Comparison of ENCODE assay signal across 28 mouse cellular contexts in genomic region chr4:103085237-103085636, GRCm38 (mm10). TPM values are rescaled to one million over a fixed set of nuclear protein-coding genes. Genes with fewer than 3 reads are reported as not detected.
DNase-seq lines count a peak whose midpoint lies in the region; ATAC-seq and TF ChIP-seq lines count a peak whose summit lies in the region.
"Had no signal": no experiment of that assay in that cellular context is flagged by ENCODE, and none has a peak within 500 bp of the region (broad histone marks: within the 10 kb centered on the region; RNA-seq: fewer than 3 reads in every experiment).

No protein-coding gene starts in this region.

- no peaks in the 10 kb centered on the region for H3K36me3 ChIP-seq in liver, embryonic 14.5 days (replicated peaks; ENCODE audit: control insufficient read depth, insufficient read depth, low read depth)
- no peaks in the 10 kb centered on the region for H3K36me3 ChIP-seq in liver, embryonic 11.5 days (ENCODE audit: control insufficient read depth, insufficient read depth, low read length)
- H3K36me3 ChIP-seq in E14TG2a.4 (ENCODE audit: insufficient read depth, low read length) (no peaks in the 10 kb centered on the region), MEL (ENCODE audit: control insufficient read depth in 1 of 2, insufficient read depth in 2 of 2, low read length in 2 of 2) (no peaks in the 10 kb centered on the region)
- H3K36me3 ChIP-seq: limb, embryonic 10.5 days; lung, embryonic 15.5 days had no signal

- peak; percentile 18; the same call in 1 of the 2 replicates for TF ChIP-seq RAD21 in MEL (IDR thresholded peaks at IDR 0.05; ENCODE audit: low read depth, low read length)

- no peak overlapping the region for H3K4me3 ChIP-seq in liver, embryonic 14.5 days (ENCODE audit: insufficient read depth in 1 of 2, low read depth in 2 of 2, low read length in 2 of 2)
- H3K4me3 ChIP-seq in liver, embryonic 11.5 days (ENCODE audit: low read depth, low read length): no peak overlapping the region
- H3K4me3 ChIP-seq in E14TG2a.4 (replicated peaks; ENCODE audit: low read length) (no peak overlapping the region), MEL (ENCODE audit: control insufficient read depth in 1 of 2, insufficient read depth in 1 of 2, low read depth in 2 of 2, low read length in 2 of 2) (no peak overlapping the region)
- H3K4me3 ChIP-seq: hindbrain, embryonic 10.5 days; left cerebral cortex, adult 2 months; limb, embryonic 10.5 days; lung, embryonic 15.5 days had no signal

- H3K27me3 ChIP-seq in liver, embryonic 14.5 days (ENCODE audit: control insufficient read depth, insufficient read depth, low read length): no peaks in the 10 kb centered on the region
- no peaks in the 10 kb centered on the region for H3K27me3 ChIP-seq in liver, embryonic 11.5 days (replicated peaks; ENCODE audit: control insufficient read depth, insufficient read depth, low read length)
- H3K27me3 ChIP-seq in E14TG2a.4 (ENCODE audit: insufficient read depth, low read length): 0 out of 2 replicates have a peak, but pooled peaks cover 2% of the 10 kb centered on the region
- H3K27me3 ChIP-seq in MEL (ENCODE audit: control insufficient read depth in 1 of 2, insufficient read depth in 2 of 2, low read length in 2 of 2): no peaks in the 10 kb centered on the region
- H3K27me3 ChIP-seq: lung, embryonic 15.5 days had no signal

- no peak for TF ChIP-seq POLR2A in MEL (IDR thresholded peaks at IDR 0.05; ENCODE audit: control insufficient read depth in 1 of 2, insufficient read depth in 1 of 2, low read depth in 1 of 2, low read length in 2 of 2, poor library complexity in 1 of 2)

- ATAC-seq in liver, embryonic 14.5 days (ENCODE audit: insufficient read depth): no peak
- no peak for ATAC-seq in liver, embryonic 11.5 days (replicated peaks; ENCODE audit: low FRiP score)
- ATAC-seq in frontal cortex, adult (ENCODE audit: low TSS enrichment): no peak
- ATAC-seq: hindbrain, postnatal 0 days had no signal

- peak; percentile 48 for TF ChIP-seq CTCF in liver, embryonic 14.5 days (IDR thresholded peaks at IDR 0.05; ENCODE audit: low read depth)
- TF ChIP-seq CTCF in E14TG2a.4 (conservative IDR thresholded peaks at IDR 0.05; ENCODE audit: low read length): peak; percentile 86
- TF ChIP-seq CTCF in MEL (IDR thresholded peaks at IDR 0.05 in 2 of 3, conservative IDR thresholded peaks at IDR 0.05 in 1 of 3; ENCODE audit: control insufficient read depth in 1 of 3, insufficient read depth in 1 of 3, low read depth in 2 of 3, low read length in 3 of 3, poor library complexity in 1 of 3, severe bottlenecking in 1 of 3): peak; percentile 25 to 29 (median 29); a peak in 4 of 6 replicates

- 76% methylated on average over 5 of the region's 5 CpGs for WGBS in liver, embryonic 14.5 days (ENCODE audit: insufficient replicate concordance)
- 84% methylated on average over 5 of the region's 5 CpGs for WGBS in liver, embryonic 11.5 days

- H3K4me2 ChIP-seq in liver, embryonic 14.5 days (ENCODE audit: low read depth): no peak overlapping the region
- H3K4me2 ChIP-seq in liver, embryonic 11.5 days: no peak overlapping the region
- H3K4me2 ChIP-seq: lung, embryonic 15.5 days had no signal

- no peaks in the 10 kb centered on the region for H3K9me3 ChIP-seq in liver, embryonic 14.5 days (ENCODE audit: control insufficient read depth, low read length)
- no peaks in the 10 kb centered on the region for H3K9me3 ChIP-seq in liver, embryonic 11.5 days (ENCODE audit: control insufficient read depth, low read length)
- H3K9me3 ChIP-seq in E14TG2a.4 (ENCODE audit: low read length): no peaks in the 10 kb centered on the region
- H3K9me3 ChIP-seq in MEL (replicated peaks; ENCODE audit: insufficient read depth, low read length): no peaks in the 10 kb centered on the region
- H3K9me3 ChIP-seq: hindbrain, embryonic 10.5 days; limb, embryonic 10.5 days; lung, embryonic 15.5 days had no signal

- TF ChIP-seq EP300 in liver, embryonic 14.5 days (IDR thresholded peaks at IDR 0.05; ENCODE audit: low read depth): no peak
- TF ChIP-seq EP300 in MEL (IDR thresholded peaks at IDR 0.05; ENCODE audit: low read depth in 1 of 2, low read length in 2 of 2): no peak

- H3K4me1 ChIP-seq in liver, embryonic 14.5 days (replicated peaks; ENCODE audit: control insufficient read depth in 2 of 2, insufficient read depth in 2 of 2, low read length in 1 of 2): no peaks in the 10 kb centered on the region
- no peaks in the 10 kb centered on the region for H3K4me1 ChIP-seq in liver, embryonic 11.5 days (replicated peaks; ENCODE audit: control insufficient read depth, insufficient read depth, low read length)
- H3K4me1 ChIP-seq in E14TG2a.4 (replicated peaks; ENCODE audit: low read depth, low read length) (no peaks in the 10 kb centered on the region), MEL (ENCODE audit: control insufficient read depth in 1 of 2, insufficient read depth in 2 of 2, low read length in 2 of 2) (no peaks in the 10 kb centered on the region)
- H3K4me1 ChIP-seq: hindbrain, embryonic 10.5 days; limb, embryonic 10.5 days; lung, embryonic 15.5 days had no signal

- H3K9ac ChIP-seq in liver, embryonic 14.5 days (replicated peaks): no peak overlapping the region
- H3K9ac ChIP-seq in liver, embryonic 11.5 days (ENCODE audit: low read depth, low read length): no peak overlapping the region
- H3K9ac ChIP-seq in MEL (ENCODE audit: control insufficient read depth, low read depth, low read length, poor library complexity, severe bottlenecking): no peak overlapping the region
- H3K9ac ChIP-seq: lung, embryonic 15.5 days had no signal

- H3K27ac ChIP-seq in liver, embryonic 14.5 days: no peak overlapping the region
- H3K27ac ChIP-seq in liver, embryonic 11.5 days (ENCODE audit: low read depth, low read length): no peak overlapping the region
- H3K27ac ChIP-seq in MEL (ENCODE audit: control insufficient read depth, low read depth, low read length): no peak overlapping the region
- H3K27ac ChIP-seq: hindbrain, embryonic 10.5 days; hindbrain, postnatal 0 days; left cerebral cortex, adult 2 months; limb, embryonic 10.5 days; lung, embryonic 15.5 days had no signal

- no peak for DNase-seq in liver, embryonic 14.5 days (ENCODE audit: low read depth in 3 of 3, low spot score in 3 of 3)
- no peak for DNase-seq in liver, embryonic 11.5 days (ENCODE audit: low spot score)
- DNase-seq in MEL (ENCODE audit: low read depth, low spot score): peak; percentile 14
- DNase-seq in induced T-regulatory cell, adult 2 months (ENCODE audit: low read depth): peak; percentile 33
- no peak for DNase-seq in urinary bladder, adult 18-20 months (ENCODE audit: low spot score in 2 of 2)
- DNase-seq in cerebellum, adult 18-20 months: no peak
- DNase-seq: adrenal gland, postnatal 14 days; cerebellum, adult 11-12 months; cerebellum, postnatal 25 days; gastrocnemius, postnatal 36 days; kidney, adult 2 months; kidney, postnatal 25 days; layer of hippocampus, adult 9-11 months; right cerebral cortex, postnatal 25 days; thymus, postnatal 14 days had no signal

- H3K79me2 ChIP-seq in MEL (ENCODE audit: control insufficient read depth, insufficient read depth, low read length, poor library complexity): no peaks in the 10 kb centered on the region

TF ChIP-seq in MEL, 35 proteins besides CTCF, POLR2A, EP300 and RAD21 (continues in another document):
- TF ChIP-seq MYC (IDR thresholded peaks at IDR 0.05; ENCODE audit: low read depth, low read length) (no peak), ZNF384 (IDR thresholded peaks at IDR 0.05; ENCODE audit: low read depth, low read length) (no peak), MXI1 (IDR thresholded peaks at IDR 0.05; ENCODE audit: low read depth, low read length) (no peak), SIN3A (IDR thresholded peaks at IDR 0.05; ENCODE audit: low read length) (no peak), CHD2 (IDR thresholded peaks at IDR 0.05; ENCODE audit: low read length) (no peak), MAZ (IDR thresholded peaks at IDR 0.05; ENCODE audit: low read depth, low read length) (no peak), ZKSCAN1 (IDR thresholded peaks at IDR 0.05; ENCODE audit: low read depth, low read length) (no peak), UBTF (IDR thresholded peaks at IDR 0.05; ENCODE audit: borderline replicate concordance, insufficient read depth, low read depth, low read length) (no peak), ZMIZ1 (IDR thresholded peaks at IDR 0.05; ENCODE audit: low read depth, low read length) (no peak), ZC3H11A (IDR thresholded peaks at IDR 0.05; ENCODE audit: low read depth, low read length) (no peak), TAL1 (IDR thresholded peaks at IDR 0.05; ENCODE audit: low read length) (no peak), MAFK (IDR thresholded peaks at IDR 0.05; ENCODE audit: borderline replicate concordance, low read depth, low read length) (no peak), NRF1 (IDR thresholded peaks at IDR 0.05; ENCODE audit: insufficient read depth, low read depth, low read length, poor library complexity, severe bottlenecking) (no peak), GATA1 (IDR thresholded peaks at IDR 0.05; ENCODE audit: low read depth, low read length) (no peak), ETS1 (IDR thresholded peaks at IDR 0.05; ENCODE audit: low read depth, low read length) (no peak), GABPA (IDR thresholded peaks at IDR 0.05; ENCODE audit: low read depth, low read length) (no peak)

RNA-seq across cellular contexts. Expression of gene Mier1, which starts 29.0 kb away (rescaled TPM):
- polyA plus RNA-seq in liver, embryonic 14.5 days (2012; rRNA removed): 9.7 and 13.8 TPM in 2 replicates
- polyA plus RNA-seq in liver, embryonic 14.5 days (2014; fragmentation: Nextera tagmentation; extraction: Ambion mirVana): 20.5 and 21.8 TPM in 2 replicates
- polyA plus RNA-seq in liver, embryonic 11.5 days (2014; fragmentation: Nextera tagmentation; extraction: Ambion mirVana): 36.7 and 41.3 TPM in 2 replicates
- total RNA-seq in MEL (2012; rRNA removed): 18.7 and 27.0 TPM in 2 replicates
- polyA plus RNA-seq in MEL (2012; ENCODE audit: insufficient read depth in 1 of 2, insufficient read length in 2 of 2, low read depth in 1 of 2, low replicate concordance in 2 of 2, missing spikeins in 1 of 2): 10 to 100 TPM; 22.3 to 41.1 TPM

RNA-seq across cellular contexts. Expression of gene Wdr78, which starts 29.1 kb away (rescaled TPM):
- polyA plus RNA-seq in liver, embryonic 14.5 days (2012; rRNA removed): 0.38 and 0.61 TPM in 2 replicates
- polyA plus RNA-seq in liver, embryonic 14.5 days (2014; fragmentation: Nextera tagmentation; extraction: Ambion mirVana): 0.33 and 0.62 TPM in 2 replicates
- polyA plus RNA-seq in liver, embryonic 11.5 days (2014; fragmentation: Nextera tagmentation; extraction: Ambion mirVana): 2.0 TPM in 2 replicates
- 0.77 and 1.1 TPM in 2 replicates for total RNA-seq in MEL (2012; rRNA removed)
- polyA plus RNA-seq in MEL (2012; ENCODE audit: insufficient read depth in 1 of 2, insufficient read length in 2 of 2, low read depth in 1 of 2, low replicate concordance in 2 of 2, missing spikeins in 1 of 2): 1 to 10 TPM in 1 of 2 experiments, not detected in 1; 1.2 TPM

RNA-seq across cellular contexts. Expression of gene Insl5, which starts 58.6 kb away (rescaled TPM):
- not detected in 2 replicates for polyA plus RNA-seq in liver, embryonic 14.5 days (2012; rRNA removed)
- not detected in 2 replicates for polyA plus RNA-seq in liver, embryonic 14.5 days (2014; fragmentation: Nextera tagmentation; extraction: Ambion mirVana)
- polyA plus RNA-seq in liver, embryonic 11.5 days (2014; fragmentation: Nextera tagmentation; extraction: Ambion mirVana): not detected in 2 replicates
- total RNA-seq in MEL (2012; rRNA removed): not detected in 2 replicates
- not detected for polyA plus RNA-seq in MEL (2012; ENCODE audit: insufficient read depth in 1 of 2, insufficient read length in 2 of 2, low read depth in 1 of 2, low replicate concordance in 2 of 2, missing spikeins in 1 of 2)
- total RNA-seq: adrenal gland, postnatal 14 days; gastrocnemius, postnatal 36 days; hindbrain, postnatal 0 days; liver, adult 2 months; midbrain, postnatal 0 days; neutrophil, adult 5-6 weeks had no signal
- polyA plus RNA-seq: forebrain, embryonic 11.5 days; heart, postnatal 0 days; hindbrain, embryonic 10.5 days; hindbrain, postnatal 0 days; limb, embryonic 10.5 days; liver, adult 2 months; stomach, embryonic 16.5 days had no signal

Comparison
In these comparisons a context has a peak if more than half of its experiments do, and no peak if none do; other contexts are left out.
1. DNase-seq: peak in MEL (single experiment) and induced T-regulatory cell, adult 2 months (single experiment); none in liver, embryonic 14.5 days (0 of 3), liver, embryonic 11.5 days (single experiment), urinary bladder, adult 18-20 months (0 of 2) and cerebellum, adult 18-20 months (0 of 2).
2. CTCF ChIP-seq: peak in every context shown above with its lines; median percentile 86 in E14TG2a.4; 48 in liver, embryonic 14.5 days; 29 in MEL.